In the genomic region with DNA sequence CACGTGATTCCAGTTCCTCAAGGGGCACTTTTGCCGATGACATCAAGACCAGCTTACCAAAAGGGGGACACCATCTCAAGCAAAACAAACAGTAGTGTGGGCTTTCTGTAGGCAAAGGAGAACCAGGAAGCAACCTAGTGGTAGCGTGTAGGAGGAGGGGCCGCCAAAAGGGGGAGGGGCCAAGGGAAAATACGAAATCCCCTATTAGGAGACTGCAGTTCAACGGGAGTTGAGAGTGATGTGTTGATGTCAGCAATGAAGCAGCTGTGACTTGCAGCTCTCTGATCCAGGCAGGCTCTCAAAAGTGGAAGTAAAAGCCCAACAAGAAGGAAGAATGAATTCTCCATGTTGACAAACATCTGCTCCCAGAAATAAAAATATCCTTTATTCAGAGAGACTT, we compare ENCODE assay signal across 8 mouse cellular contexts. TPM values are rescaled to one million over a fixed set of nuclear protein-coding genes. Genes with fewer than 3 reads are reported as not detected.
DNase-seq lines count a peak whose midpoint lies in the region; ATAC-seq and TF ChIP-seq lines count a peak whose summit lies in the region.

No protein-coding gene starts in this region.

- H3K4me3 ChIP-seq in lung, embryonic 14.5 days (ENCODE audit: low read depth, low read length) = no peak overlapping the region
- H3K4me3 ChIP-seq in stomach, embryonic 14.5 days (ENCODE audit: low read depth, low read length) = no peak overlapping the region
- H3K4me3 ChIP-seq in forebrain, embryonic 12.5 days (replicated peaks) = no peak overlapping the region

- H3K27ac ChIP-seq in lung, embryonic 14.5 days (ENCODE audit: low read depth) = no peak overlapping the region
- H3K27ac ChIP-seq in stomach, embryonic 14.5 days (ENCODE audit: low read length) = no peak overlapping the region
- no peak overlapping the region for H3K27ac ChIP-seq in forebrain, embryonic 12.5 days

- H3K4me2 ChIP-seq in lung, embryonic 14.5 days = peak overlapping the region; percentile 38; the same call in 1 of the 2 replicates
- 0 out of 2 replicates have a peak overlapping the region, but pooled peaks have one; percentile 10 for H3K4me2 ChIP-seq in stomach, embryonic 14.5 days (replicated peaks; ENCODE audit: low read depth, low read length)
- H3K4me2 ChIP-seq in forebrain, embryonic 12.5 days = no peak overlapping the region

- peak; percentile 85 for ATAC-seq in lung, embryonic 14.5 days (ENCODE audit: insufficient read depth)
- no peak for ATAC-seq in stomach, embryonic 14.5 days (ENCODE audit: insufficient number of reproducible peaks, insufficient read depth, low FRiP score, low read depth)
- ATAC-seq in forebrain, embryonic 12.5 days (ENCODE audit: low FRiP score) = no peak

- 18% methylated on average over 6 of the region's 6 CpGs for WGBS in lung, embryonic 14.5 days
- 31% methylated on average over 6 of the region's 6 CpGs for WGBS in stomach, embryonic 14.5 days
- WGBS in forebrain, embryonic 12.5 days = 56% methylated on average over 6 of the region's 6 CpGs

- peak; percentile 22 for DNase-seq in 3T3-L1 (ENCODE audit: low read depth, low spot score)
- peak; percentile 49 for DNase-seq in NIH3T3 (ENCODE audit: low read depth)
- peak; percentile 57 to 65 for DNase-seq in heart, postnatal 10 days
- peak; percentile 83 for DNase-seq in lung, embryonic 14.5 days
- DNase-seq in frontal cortex, postnatal 36 days (ENCODE audit: low spot score in 2 of 2) = no peak
- no peak for DNase-seq in frontal cortex, adult 2 months (ENCODE audit: extremely low spot score in 1 of 2, low spot score in 1 of 2)

- H3K36me3 ChIP-seq in lung, embryonic 14.5 days (ENCODE audit: insufficient read depth) = no peaks in the 10 kb centered on the region
- H3K36me3 ChIP-seq in stomach, embryonic 14.5 days (ENCODE audit: control insufficient read depth, insufficient read depth, low read length) = no peaks in the 10 kb centered on the region
- no peaks in the 10 kb centered on the region for H3K36me3 ChIP-seq in forebrain, embryonic 12.5 days (replicated peaks)

- peaks cover 5% of the 10 kb centered on the region; the same call in 1 of the 2 replicates for H3K9me3 ChIP-seq in lung, embryonic 14.5 days (ENCODE audit: low read depth, low read length)
- H3K9me3 ChIP-seq in stomach, embryonic 14.5 days (ENCODE audit: control insufficient read depth, low read depth, low read length) = no peaks in the 10 kb centered on the region
- peaks cover 6% of the 10 kb centered on the region; the same call in 1 of the 2 replicates for H3K9me3 ChIP-seq in forebrain, embryonic 12.5 days

- no peak overlapping the region for H3K9ac ChIP-seq in lung, embryonic 14.5 days
- no peak overlapping the region for H3K9ac ChIP-seq in stomach, embryonic 14.5 days (replicated peaks; ENCODE audit: low read depth, low read length)
- no peak overlapping the region for H3K9ac ChIP-seq in forebrain, embryonic 12.5 days

- H3K27me3 ChIP-seq in lung, embryonic 14.5 days (ENCODE audit: insufficient read depth, low read length) = no peaks in the 10 kb centered on the region
- H3K27me3 ChIP-seq in stomach, embryonic 14.5 days (ENCODE audit: control insufficient read depth, insufficient read depth, low read length) = no peaks in the 10 kb centered on the region
- no peaks in the 10 kb centered on the region for H3K27me3 ChIP-seq in forebrain, embryonic 12.5 days

- TF ChIP-seq CTCF in lung, embryonic 14.5 days (IDR thresholded peaks at IDR 0.05; ENCODE audit: low read depth) = no peak

- intact Hi-C loops in heart, postnatal 10 days (cut with DNase I) = no loop called here

- no peaks in the 10 kb centered on the region for H3K4me1 ChIP-seq in lung, embryonic 14.5 days (ENCODE audit: insufficient read depth)
- no peaks in the 10 kb centered on the region for H3K4me1 ChIP-seq in stomach, embryonic 14.5 days (ENCODE audit: control insufficient read depth, insufficient read depth, low read length)
- no peaks in the 10 kb centered on the region for H3K4me1 ChIP-seq in forebrain, embryonic 12.5 days

RNA-seq across cellular contexts. Expression of a gene that starts 17.7 kb away (rescaled TPM):
- total RNA-seq in heart, postnatal 10 days (2021) = under 1 TPM; 0.24 to 0.27 TPM
- not detected in 2 replicates for polyA plus RNA-seq in lung, embryonic 14.5 days (2014; fragmentation: Nextera tagmentation; extraction: Ambion mirVana)
- 0.13 and 0.27 TPM in 2 replicates for polyA plus RNA-seq in stomach, embryonic 14.5 days (2014; fragmentation: Nextera tagmentation; extraction: Ambion mirVana)
- 0.27 TPM in 1 of 2 replicates, not detected in the other for polyA plus RNA-seq in forebrain, embryonic 12.5 days (2016; fragmentation: Nextera tagmentation; extraction: Ambion mirVana)
- polyA plus RNA-seq in frontal cortex, adult 2 months (2012; rRNA removed) = 0.04 TPM in 1 of 2 replicates, not detected in the other

RNA-seq across cellular contexts. Expression of a gene that starts 25.3 kb away (rescaled TPM):
- total RNA-seq in heart, postnatal 10 days (2021) = 100 to 1,000 TPM in 1 of 2 experiments, 10 to 100 TPM in 1; 96.2 to 104 TPM
- polyA plus RNA-seq in lung, embryonic 14.5 days (2014; fragmentation: Nextera tagmentation; extraction: Ambion mirVana) = 21.6 and 23.0 TPM in 2 replicates
- 31.1 and 39.0 TPM in 2 replicates for polyA plus RNA-seq in stomach, embryonic 14.5 days (2014; fragmentation: Nextera tagmentation; extraction: Ambion mirVana)
- 22.8 and 24.4 TPM in 2 replicates for polyA plus RNA-seq in forebrain, embryonic 12.5 days (2016; fragmentation: Nextera tagmentation; extraction: Ambion mirVana)
- polyA plus RNA-seq in frontal cortex, adult 2 months (2012; rRNA removed) = 40.9 and 44.6 TPM in 2 replicates

Comparison
In these comparisons a context has a peak if more than half of its experiments do, and no peak if none do; other contexts are left out.
1. DNase-seq: peak in 3T3-L1 (single experiment), NIH3T3 (single experiment), heart, postnatal 10 days (2 of 2) and lung, embryonic 14.5 days (single experiment); none in frontal cortex, postnatal 36 days (0 of 2) and frontal cortex, adult 2 months (0 of 2).